Mouse (Mus musculus): ENCODE results near the gene Bmper. TPM values are rescaled to one million over a fixed set of nuclear protein-coding genes. Genes with fewer than 3 reads are reported as not detected.

Gene Bmper
- polyA plus RNA-seq, 1 experiment, result not detected

GRCm38 (mm10) chr9:23293574-23293973 is 70.7 kb downstream of the Bmper start:
- no peaks in the 10 kb centered on the region for H3K27me3 ChIP-seq (replicated peaks)
- TF ChIP-seq GATA1 (IDR thresholded peaks at IDR 0.05; ENCODE audit: borderline replicate concordance, low read length) (no peak), FLI1 (IDR thresholded peaks at IDR 0.05; ENCODE audit: low read length) (no peak)
- no peak overlapping the region for H3K4me3 ChIP-seq (replicated peaks)
- no peaks in the 10 kb centered on the region for H3K4me1 ChIP-seq
- peaks cover 5% of the 10 kb centered on the region; the same call in 1 of the 2 replicates for H3K9me3 ChIP-seq
- H3K36me3 ChIP-seq (replicated peaks; ENCODE audit: low read length), result no peaks in the 10 kb centered on the region

GRCm38 (mm10) chr9:23295569-23295968 is 72.7 kb downstream of the Bmper start:
- H3K9me3 ChIP-seq, result peaks cover 5% of the 10 kb centered on the region; the same call in 1 of the 2 replicates
- no peaks in the 10 kb centered on the region for H3K36me3 ChIP-seq (replicated peaks; ENCODE audit: low read length)
- TF ChIP-seq GATA1 (IDR thresholded peaks at IDR 0.05; ENCODE audit: borderline replicate concordance, low read length) (no peak), FLI1 (IDR thresholded peaks at IDR 0.05; ENCODE audit: low read length) (no peak)
- H3K4me1 ChIP-seq, result no peaks in the 10 kb centered on the region
- no peak overlapping the region for H3K4me3 ChIP-seq (replicated peaks)
- H3K27me3 ChIP-seq (replicated peaks), result no peaks in the 10 kb centered on the region

- TF ChIP-seq GATA1 (IDR thresholded peaks at IDR 0.05; ENCODE audit: borderline replicate concordance, low read length), result no peak
- Histone ChIP-seq H3K27me3 (replicated peaks) (no peaks in the 10 kb centered on the region), H3K36me3 (replicated peaks; ENCODE audit: low read length) (no peaks in the 10 kb centered on the region), H3K9me3 (peaks cover 5% of the 10 kb centered on the region; the same call in 1 of the 2 replicates), H3K4me1 (no peaks in the 10 kb centered on the region), H3K4me3 (replicated peaks) (no peak overlapping the region)
Measured at GRCm38 (mm10) chr9:23297491-23298170, 74.8 kb downstream of the Bmper start.

- TF ChIP-seq GATA1 (IDR thresholded peaks at IDR 0.05; ENCODE audit: borderline replicate concordance, low read length) (no peak), FLI1 (IDR thresholded peaks at IDR 0.05; ENCODE audit: low read length) (no peak)
- Histone ChIP-seq H3K4me1 (no peaks in the 10 kb centered on the region), H3K36me3 (replicated peaks; ENCODE audit: low read length) (no peaks in the 10 kb centered on the region), H3K4me3 (replicated peaks) (no peak overlapping the region), H3K27me3 (replicated peaks) (no peaks in the 10 kb centered on the region), H3K9me3 (peaks cover 2% of the 10 kb centered on the region; the same call in 1 of the 2 replicates)
Measured at GRCm38 (mm10) chr9:23300376-23300775, 77.5 kb downstream of the Bmper start.

GRCm38 (mm10) chr9:23305681-23306080 is 82.8 kb downstream of the Bmper start:
- Histone ChIP-seq H3K9me3 (no peaks in the 10 kb centered on the region), H3K27me3 (replicated peaks) (no peaks in the 10 kb centered on the region), H3K4me3 (replicated peaks) (no peak overlapping the region), H3K36me3 (replicated peaks; ENCODE audit: low read length) (no peaks in the 10 kb centered on the region), H3K4me1 (no peaks in the 10 kb centered on the region)
- TF ChIP-seq GATA1 (IDR thresholded peaks at IDR 0.05; ENCODE audit: borderline replicate concordance, low read length) (no peak), FLI1 (IDR thresholded peaks at IDR 0.05; ENCODE audit: low read length) (no peak)

GRCm38 (mm10) chr9:23306226-23306625 is 83.3 kb downstream of the Bmper start:
- H3K9me3 ChIP-seq, result no peaks in the 10 kb centered on the region
- H3K4me3 ChIP-seq (replicated peaks), result no peak overlapping the region
- no peak for TF ChIP-seq GATA1 (IDR thresholded peaks at IDR 0.05; ENCODE audit: borderline replicate concordance, low read length)
- TF ChIP-seq FLI1 (IDR thresholded peaks at IDR 0.05; ENCODE audit: low read length), result no peak
- no peaks in the 10 kb centered on the region for H3K36me3 ChIP-seq (replicated peaks; ENCODE audit: low read length)
- H3K4me1 ChIP-seq, result no peaks in the 10 kb centered on the region
- no peaks in the 10 kb centered on the region for H3K27me3 ChIP-seq (replicated peaks)

GRCm38 (mm10) chr9:23307835-23308234 is 85.0 kb downstream of the Bmper start:
- no peaks in the 10 kb centered on the region for H3K27me3 ChIP-seq (replicated peaks)
- H3K4me1 ChIP-seq, result no peaks in the 10 kb centered on the region
- H3K36me3 ChIP-seq (replicated peaks; ENCODE audit: low read length), result no peaks in the 10 kb centered on the region
- no peaks in the 10 kb centered on the region for H3K9me3 ChIP-seq
- TF ChIP-seq GATA1 (IDR thresholded peaks at IDR 0.05; ENCODE audit: borderline replicate concordance, low read length), result no peak
- no peak for TF ChIP-seq FLI1 (IDR thresholded peaks at IDR 0.05; ENCODE audit: low read length)
- H3K4me3 ChIP-seq (replicated peaks), result no peak overlapping the region

GRCm38 (mm10) chr9:23310953-23311352 is 88.1 kb downstream of the Bmper start:
- H3K4me3 ChIP-seq (replicated peaks), result no peak overlapping the region
- no peaks in the 10 kb centered on the region for H3K36me3 ChIP-seq (replicated peaks; ENCODE audit: low read length)
- H3K27me3 ChIP-seq (replicated peaks), result no peaks in the 10 kb centered on the region
- TF ChIP-seq FLI1 (IDR thresholded peaks at IDR 0.05; ENCODE audit: low read length), result no peak
- TF ChIP-seq GATA1 (IDR thresholded peaks at IDR 0.05; ENCODE audit: borderline replicate concordance, low read length), result no peak
- no peaks in the 10 kb centered on the region for H3K4me1 ChIP-seq
- no peaks in the 10 kb centered on the region for H3K9me3 ChIP-seq

GRCm38 (mm10) chr9:23311956-23312355 is 89.1 kb downstream of the Bmper start:
- Histone ChIP-seq H3K9me3 (no peaks in the 10 kb centered on the region), H3K36me3 (replicated peaks; ENCODE audit: low read length) (no peaks in the 10 kb centered on the region), H3K4me3 (replicated peaks) (no peak overlapping the region), H3K4me1 (no peaks in the 10 kb centered on the region), H3K27me3 (replicated peaks) (no peaks in the 10 kb centered on the region)
- TF ChIP-seq GATA1 (IDR thresholded peaks at IDR 0.05; ENCODE audit: borderline replicate concordance, low read length), result no peak
- TF ChIP-seq FLI1 (IDR thresholded peaks at IDR 0.05; ENCODE audit: low read length), result no peak

- Histone ChIP-seq H3K27me3 (replicated peaks) (no peaks in the 10 kb centered on the region), H3K4me3 (replicated peaks) (no peak overlapping the region), H3K9me3 (no peaks in the 10 kb centered on the region), H3K4me1 (no peaks in the 10 kb centered on the region), H3K36me3 (replicated peaks; ENCODE audit: low read length) (no peaks in the 10 kb centered on the region)
- TF ChIP-seq FLI1 (IDR thresholded peaks at IDR 0.05; ENCODE audit: low read length) (no peak), GATA1 (IDR thresholded peaks at IDR 0.05; ENCODE audit: borderline replicate concordance, low read length) (no peak)
Measured at GRCm38 (mm10) chr9:23312877-23313276, 90.0 kb downstream of the Bmper start.

Measured in megakaryocyte, embryonic 14.5 days (primary cell).